8 mouse cellular contexts compared by ENCODE assay signal in genomic region chr6:114967623-114968022, GRCm38 (mm10). TPM values are rescaled to one million over a fixed set of nuclear protein-coding genes. Genes with fewer than 3 reads are reported as not detected.
DNase-seq lines count a peak whose midpoint lies in the region; ATAC-seq and TF ChIP-seq lines count a peak whose summit lies in the region.

No protein-coding gene starts in this region.

- peaks cover 7% of the 10 kb centered on the region; the same call in 1 of the 2 replicates for H3K4me1 ChIP-seq in hindbrain, embryonic 14.5 days (replicated peaks; ENCODE audit: control insufficient read depth, insufficient read depth, low read length)
- H3K4me1 ChIP-seq in neural tube, embryonic 14.5 days (ENCODE audit: control insufficient read depth, insufficient read depth, low read length): 0 out of 2 replicates have a peak, but pooled peaks cover 5% of the 10 kb centered on the region

- no peak for TF ChIP-seq CTCF in layer of hippocampus, adult 2 months (conservative IDR thresholded peaks at IDR 0.05)

- H3K27ac ChIP-seq in layer of hippocampus, adult 2 months: peak overlapping the region; percentile 94
- H3K27ac ChIP-seq in hindbrain, embryonic 14.5 days: no peak overlapping the region
- H3K27ac ChIP-seq in neural tube, embryonic 14.5 days (ENCODE audit: low read depth, low read length): no peak overlapping the region

- H3K27me3 ChIP-seq in hindbrain, embryonic 14.5 days (ENCODE audit: control insufficient read depth, insufficient read depth, low read length): 0 out of 2 replicates have a peak, but pooled peaks cover 5% of the 10 kb centered on the region
- peaks cover 7% of the 10 kb centered on the region; the same call in 1 of the 2 replicates for H3K27me3 ChIP-seq in neural tube, embryonic 14.5 days (ENCODE audit: control insufficient read depth, insufficient read depth, low read length)

- H3K9ac ChIP-seq in hindbrain, embryonic 14.5 days: no peak overlapping the region
- no peak overlapping the region for H3K9ac ChIP-seq in neural tube, embryonic 14.5 days (replicated peaks; ENCODE audit: low read depth, low read length)

- no peaks in the 10 kb centered on the region for H3K36me3 ChIP-seq in hindbrain, embryonic 14.5 days (replicated peaks; ENCODE audit: control insufficient read depth, insufficient read depth)
- no peaks in the 10 kb centered on the region for H3K36me3 ChIP-seq in neural tube, embryonic 14.5 days (ENCODE audit: control insufficient read depth, insufficient read depth, low read length)

- DNase-seq in layer of hippocampus, adult 2 months (ENCODE audit: low spot score in 2 of 2): no peak
- DNase-seq in layer of hippocampus, adult 9-11 months: no peak
- peak; percentile 37 for DNase-seq in embryo, embryonic 10.5 days (ENCODE audit: low spot score)
- no peak for DNase-seq in hindbrain, embryonic 14.5 days (ENCODE audit: low spot score)
- no peak for DNase-seq in gastrocnemius, postnatal 10 days
- no peak for DNase-seq in spleen, postnatal 10 days (ENCODE audit: low spot score in 2 of 2)
- no peak for DNase-seq in layer of hippocampus, postnatal 25 days (ENCODE audit: extremely low spot score in 1 of 2, low spot score in 1 of 2)

- ATAC-seq in hindbrain, embryonic 14.5 days (ENCODE audit: low FRiP score): no peak
- ATAC-seq in neural tube, embryonic 14.5 days (ENCODE audit: low read depth): no peak

- 45% methylated on average over 12 of the region's 12 CpGs for whole genome bisulfite sequencing in hindbrain, embryonic 14.5 days
- WGBS in neural tube, embryonic 14.5 days: 45% methylated on average over 12 of the region's 12 CpGs

- peak overlapping the region; percentile 99 for H3K4me2 ChIP-seq in hindbrain, embryonic 14.5 days (replicated peaks)
- H3K4me2 ChIP-seq in neural tube, embryonic 14.5 days (ENCODE audit: low read depth, low read length): peak overlapping the region; percentile 99

- H3K4me3 ChIP-seq in layer of hippocampus, adult 2 months: peak overlapping the region; percentile 63
- H3K4me3 ChIP-seq in hindbrain, embryonic 14.5 days (replicated peaks; ENCODE audit: low read length): peak overlapping the region; percentile 77
- H3K4me3 ChIP-seq in neural tube, embryonic 14.5 days (ENCODE audit: low read depth, low read length): peak overlapping the region; percentile 69; the same call in 1 of the 2 replicates

- no peaks in the 10 kb centered on the region for H3K9me3 ChIP-seq in hindbrain, embryonic 14.5 days (ENCODE audit: control insufficient read depth, low read length)
- H3K9me3 ChIP-seq in neural tube, embryonic 14.5 days (ENCODE audit: control insufficient read depth, low read length): no peaks in the 10 kb centered on the region

RNA-seq across cellular contexts. Expression of gene Vgll4, which starts 2.2 kb away (rescaled TPM):
- total RNA-seq in layer of hippocampus, adult 2 months (2021): 10 to 100 TPM; 44.2 to 44.8 TPM
- polyA plus RNA-seq in hindbrain, embryonic 14.5 days (2014; fragmentation: Nextera tagmentation; extraction: Ambion mirVana): 37.9 and 38.4 TPM in 2 replicates
- 35.6 and 43.3 TPM in 2 replicates for polyA plus RNA-seq in neural tube, embryonic 14.5 days (2014; fragmentation: Nextera tagmentation; extraction: Ambion mirVana)
- 10 to 100 TPM; 23.5 to 31.8 TPM for total RNA-seq in gastrocnemius, postnatal 10 days (2021)
- total RNA-seq in layer of hippocampus, postnatal 25 days (2021): 10 to 100 TPM; 43.2 to 48.7 TPM
